Mouse (Mus musculus) bone marrow macrophage, adult 2 months (primary cell): ENCODE results near the gene Ccdc163. TPM values are rescaled to one million over a fixed set of nuclear protein-coding genes. Genes with fewer than 3 reads are reported as not detected.

Source experiments
- H3K27ac ChIP-seq: 2 replicates; pipeline ENCODE4 v1.5.1; 2012; ENCODE audit warnings: low read depth, low read length; ENCODE audit not compliant: insufficient read depth
- H3K4me1 ChIP-seq: 2 replicates; pipeline ENCODE4 v1.6.1; 2012; ENCODE audit warnings: low read length; ENCODE audit not compliant: control insufficient read depth, insufficient read depth
- H3K4me3 ChIP-seq: 2 replicates; pipeline ENCODE4 v1.5.1; 2012; ENCODE audit warnings: mild to moderate bottlenecking, low read length, moderate library complexity; ENCODE audit not compliant: insufficient read depth
- CTCF ChIP-seq: IDR thresholded peaks from 2 replicates; pipeline ENCODE4 v1.5.1; 2012; ENCODE audit warnings: low read depth, mild to moderate bottlenecking, low read length, moderate library complexity
- POLR2A ChIP-seq: IDR thresholded peaks from 2 replicates; pipeline ENCODE4 v1.6.1; 2012; ENCODE audit warnings: mild to moderate bottlenecking, low read depth, low read length, borderline replicate concordance
- polyA plus RNA-seq: library from polyadenylated mRNA; stranded (reverse); fragments of >200 nt; gene quantifications from 2 replicates; pipeline ENCODE4 v1.2.4, GENCODE M21; 2012; ENCODE audit not compliant: missing spikeins, insufficient read depth, insufficient read length

Gene Ccdc163
- polyA plus RNA-seq, 1 experiment, result 54.8 TPM

DNA sequence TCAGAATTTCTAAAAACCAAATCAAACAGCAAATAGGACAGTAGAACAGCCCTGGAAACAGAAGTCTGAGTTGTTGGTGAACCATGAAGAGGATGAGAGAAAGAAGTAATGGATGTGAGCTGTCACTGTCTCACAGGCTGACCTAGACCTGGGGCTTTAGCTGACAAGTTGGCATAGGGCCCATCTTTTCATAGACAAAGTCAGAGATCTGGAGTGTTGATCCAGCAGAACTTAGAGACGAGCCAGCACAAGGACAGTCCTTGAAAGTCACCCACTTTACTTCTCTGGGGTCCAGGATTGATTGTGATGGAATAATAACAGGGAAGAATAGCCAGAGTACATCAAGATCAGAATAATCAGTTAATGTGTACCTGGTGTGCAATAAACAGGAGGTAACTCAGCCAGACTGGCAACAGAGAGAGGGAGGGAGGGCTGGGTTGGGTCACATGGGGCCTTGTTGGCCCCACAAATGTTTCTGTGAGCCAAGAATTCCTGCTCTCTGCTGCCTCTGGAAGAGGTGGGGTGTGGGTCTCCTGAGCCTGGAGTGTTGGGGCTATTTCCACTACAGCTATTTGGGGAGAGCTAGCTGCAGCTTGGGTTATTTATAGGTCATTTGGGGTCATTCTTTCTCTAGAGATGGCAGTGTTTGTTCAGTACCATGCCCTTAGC is 88.3 kb downstream of the Ccdc163 start:
- Histone ChIP-seq H3K4me1 (no peaks in the 10 kb centered on the region), H3K4me3 (no peak overlapping the region), H3K27ac (no peak overlapping the region)
- TF ChIP-seq CTCF, result no peak

DNA sequence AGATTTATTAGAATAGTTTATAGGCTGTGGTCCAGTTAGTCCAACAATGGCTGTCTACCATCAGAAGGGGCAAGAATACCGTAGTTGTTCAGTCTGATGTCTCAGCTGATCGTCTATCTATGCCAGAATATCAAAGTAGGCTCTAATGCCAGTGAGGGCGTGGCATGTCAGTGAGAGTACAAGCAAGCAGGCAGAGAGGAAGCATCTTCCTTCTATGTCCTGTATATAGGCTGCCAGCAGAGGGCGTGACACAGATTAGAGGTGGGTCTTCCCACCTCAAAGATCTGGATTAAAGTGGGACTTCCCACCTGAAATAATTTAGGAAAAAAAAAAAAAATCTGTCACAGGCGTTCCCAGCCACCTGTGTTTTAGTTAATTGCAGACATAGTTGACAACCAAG is 91.6 kb downstream of the Ccdc163 start:
- no peak overlapping the region for H3K4me3 ChIP-seq
- H3K27ac ChIP-seq, result no peak overlapping the region
- no peak for TF ChIP-seq POLR2A
- TF ChIP-seq CTCF, result no peak
- H3K4me1 ChIP-seq, result no peaks in the 10 kb centered on the region

Other genes starting within 250 kb of the Ccdc163 start
- 17.5 and 21.9 TPM in 2 replicates for gene Mast2, start 244.3 kb upstream of the Ccdc163 start, polyA plus RNA-seq
- 3.3 and 3.6 TPM in 2 replicates for gene Ipp, start 201.0 kb upstream of the Ccdc163 start, polyA plus RNA-seq
- gene Tmem69, start 152.6 kb upstream of the Ccdc163 start, polyA plus RNA-seq, result 16.7 and 18.5 TPM in 2 replicates
- gene Gpbp1l1, start 150.9 kb upstream of the Ccdc163 start, polyA plus RNA-seq, result 59.5 and 64.7 TPM in 2 replicates
- 5.5 and 6.0 TPM in 2 replicates for gene Ccdc17, start 111.9 kb upstream of the Ccdc163 start, polyA plus RNA-seq
- gene Nasp, start 80.6 kb upstream of the Ccdc163 start, polyA plus RNA-seq, result 44.2 and 48.6 TPM in 2 replicates
- gene Akr1a1, start 56.8 kb upstream of the Ccdc163 start, polyA plus RNA-seq, result 1,749 and 1,754 TPM in 2 replicates
- 2,298 and 2,420 TPM in 2 replicates for gene Prdx1, start 23.0 kb upstream of the Ccdc163 start, polyA plus RNA-seq
- gene Mmachc, start 103 bp upstream of the Ccdc163 start, polyA plus RNA-seq, result 3.6 and 4.5 TPM in 2 replicates
- 13.2 and 15.2 TPM in 2 replicates for gene Tesk2, start 12.4 kb downstream of the Ccdc163 start, polyA plus RNA-seq
- gene Toe1, start 99.1 kb downstream of the Ccdc163 start, polyA plus RNA-seq, result 15.7 and 20.6 TPM in 2 replicates
- gene Mutyh, start 99.2 kb downstream of the Ccdc163 start, polyA plus RNA-seq, result 2.0 and 4.9 TPM in 2 replicates
- gene Hpdl, start 113.2 kb downstream of the Ccdc163 start, polyA plus RNA-seq, result not detected in 2 replicates
- gene Zswim5, start 168.9 kb downstream of the Ccdc163 start, polyA plus RNA-seq, result not detected in 2 replicates